24 mouse cellular contexts compared by ENCODE assay signal in genomic region chr2:156455508-156456108, GRCm38 (mm10). TPM values are rescaled to one million over a fixed set of nuclear protein-coding genes. Genes with fewer than 3 reads are reported as not detected.
DNase-seq lines count a peak whose midpoint lies in the region; ATAC-seq and TF ChIP-seq lines count a peak whose summit lies in the region.
"Had no signal": no experiment of that assay in that cellular context is flagged by ENCODE, and none has a peak within 500 bp of the region (broad histone marks: within the 10 kb centered on the region; RNA-seq: fewer than 3 reads in every experiment).

No protein-coding gene starts in this region.

- intact Hi-C loops in heart, postnatal 10 days (cut with DNase I), result no loop called here

- H3K36me3 ChIP-seq in C2C12 (ENCODE audit: control insufficient read depth, insufficient read depth) (no peaks in the 10 kb centered on the region), myocyte (ENCODE audit: control insufficient read depth, insufficient read depth) (no peaks in the 10 kb centered on the region)
- H3K36me3 ChIP-seq: embryonic facial prominence, embryonic 15.5 days; forebrain, embryonic 10.5 days; heart, embryonic 13.5 days; hindbrain, embryonic 12.5 days had no signal

- TF ChIP-seq POLR2A in myocyte (IDR thresholded peaks at IDR 0.05; ENCODE audit: insufficient read length, low read depth), result no peak

- H3ac ChIP-seq in C2C12 (ENCODE audit: control insufficient read depth, insufficient read length, low read depth) (no peak overlapping the region), myocyte (ENCODE audit: control insufficient read depth, insufficient read length) (no peak overlapping the region)

- no peak for ATAC-seq in megakaryocyte, adult 5-6 weeks (ENCODE audit: poor library complexity, severe bottlenecking)
- ATAC-seq: forebrain, embryonic 14.5 days; hindbrain, embryonic 16.5 days had no signal

- peak overlapping the region; percentile 51 for H3K4me2 ChIP-seq in myocyte (ENCODE audit: low read depth)
- H3K4me2 ChIP-seq: embryonic facial prominence, embryonic 15.5 days; heart, embryonic 13.5 days; hindbrain, embryonic 12.5 days had no signal

- peaks cover 7% of the 10 kb centered on the region for H3K79me2 ChIP-seq in C2C12 (ENCODE audit: control insufficient read depth, insufficient read depth)
- H3K79me2 ChIP-seq in myocyte (ENCODE audit: control insufficient read depth, insufficient read depth), result no peaks in the 10 kb centered on the region

- no peaks in the 10 kb centered on the region for H3K79me3 ChIP-seq in C2C12 (ENCODE audit: low read depth)

- DNase-seq in heart, adult 11 months, result peak; percentile 86
- no peak for DNase-seq in heart, postnatal 10 days
- peak; percentile 55 for DNase-seq in adrenal gland, postnatal 14 days
- no peak for DNase-seq in layer of hippocampus, adult 8-10 months (ENCODE audit: low spot score in 2 of 2)
- DNase-seq in urinary bladder, postnatal 36 days (ENCODE audit: low spot score in 2 of 2), result no peak
- DNase-seq: B cell, adult 2 months; cerebellum, adult 8-10 months; cerebellum, postnatal 14 days; embryo, embryonic 11 days; gastrocnemius, adult 2 months; gastrocnemius, postnatal 25 days; heart, postnatal 4 days; kidney, adult 9 months had no signal

- no peak for TF ChIP-seq CTCF in C2C12 (IDR thresholded peaks at IDR 0.05; ENCODE audit: control insufficient read depth, insufficient read depth, insufficient read length)

- H3K27me3 ChIP-seq in C2C12 (ENCODE audit: control insufficient read depth, insufficient read depth, insufficient read length) (no peaks in the 10 kb centered on the region), myocyte (ENCODE audit: control insufficient read depth, insufficient read depth, insufficient read length) (no peaks in the 10 kb centered on the region)
- H3K27me3 ChIP-seq: embryonic facial prominence, embryonic 15.5 days; hindbrain, embryonic 12.5 days had no signal

- H3K4me3 ChIP-seq in C2C12 (ENCODE audit: insufficient read depth, poor library complexity, severe bottlenecking) (no peak overlapping the region), myocyte (no peak overlapping the region)
- H3K4me3 ChIP-seq: embryonic facial prominence, embryonic 15.5 days; erythroblast, embryonic 14.5 days; forebrain, embryonic 10.5 days; gastrocnemius, adult 2 months; heart, embryonic 13.5 days; hindbrain, embryonic 12.5 days had no signal

TF ChIP-seq in C2C12, 6 proteins besides CTCF, POLR2A, EP300 and RAD21:
- TF ChIP-seq MYOD1 (IDR thresholded peaks at IDR 0.05; ENCODE audit: control insufficient read depth, insufficient read length, low read depth) (peak; percentile 70), FOSL1 (IDR thresholded peaks at IDR 0.05; ENCODE audit: insufficient read depth, low read length, poor library complexity, severe bottlenecking) (peak; percentile 29), MYOG (IDR thresholded peaks at IDR 0.05; ENCODE audit: control insufficient read depth, extremely low read depth, insufficient read length) (no peak), USF1 (IDR thresholded peaks at IDR 0.05; ENCODE audit: low read depth) (no peak), MAX (IDR thresholded peaks at IDR 0.05) (no peak), CEBPB (IDR thresholded peaks at IDR 0.05; ENCODE audit: low read depth) (no peak)

TF ChIP-seq in myocyte, 11 proteins besides CTCF, POLR2A, EP300 and RAD21:
- TF ChIP-seq MYOD1 (IDR thresholded peaks at IDR 0.05; ENCODE audit: control insufficient read depth in 1 of 3, insufficient read length in 2 of 3, low read depth in 2 of 3) (peak in 2 of 3 experiments; percentile 28 to 48), TCF12 (IDR thresholded peaks at IDR 0.05; ENCODE audit: insufficient read depth, poor library complexity, severe bottlenecking) (no peak)
TF ChIP-seq in myocyte: peak in this region for 1.

RNA-seq across cellular contexts. Expression of gene Epb41l1, which starts 34.9 kb away (rescaled TPM):
- total RNA-seq in heart, postnatal 10 days (2021), result 10 to 100 TPM; 15.9 to 19.9 TPM
- polyA plus RNA-seq in C2C12 (2012; fragmentation: generic; extraction: Trizol) (37.8 TPM), myocyte (2012; fragmentation: generic; extraction: Trizol) (16.9 TPM)
- total RNA-seq in adrenal gland, postnatal 14 days (2021), result 47.4 and 56.8 TPM in 2 replicates
- 100 to 1,000 TPM; 322 to 352 (median 336) TPM for total RNA-seq in layer of hippocampus, adult 8-10 months (2022)
- 0.71 and 0.98 TPM in 2 replicates for total RNA-seq in megakaryocyte, adult 5-6 weeks (2015)
- 0.48 and 0.69 TPM in 2 replicates for total RNA-seq in megakaryocyte, adult 5-6 weeks (2017)
- total RNA-seq: granulocyte monocyte progenitor cell, adult 5-6 weeks had no signal

Comparison
In these comparisons a context has a peak if more than half of its experiments do, and no peak if none do; other contexts are left out.
1. DNase-seq: peak in heart, adult 11 months (single experiment) and adrenal gland, postnatal 14 days (single experiment); none in heart, postnatal 10 days (0 of 2), layer of hippocampus, adult 8-10 months (0 of 2) and urinary bladder, postnatal 36 days (0 of 2).
2. RNA of gene Epb41l1, which starts 34.9 kb away (total RNA-seq): 322 to 352 TPM in layer of hippocampus, adult 8-10 months, 47.4 to 56.8 TPM in adrenal gland, postnatal 14 days and 15.9 to 19.9 TPM in heart, postnatal 10 days; 0.48 to 0.98 TPM in megakaryocyte, adult 5-6 weeks; every median in the first group is over 4 times any median in the second.